Mouse (Mus musculus): ENCODE results near the gene Prf1. TPM values are rescaled to one million over a fixed set of nuclear protein-coding genes. Genes with fewer than 3 reads are reported as not detected.

The Prf1 gene
- polyA plus RNA-seq, 1 experiment from 2014 or later, result not detected

DNA sequence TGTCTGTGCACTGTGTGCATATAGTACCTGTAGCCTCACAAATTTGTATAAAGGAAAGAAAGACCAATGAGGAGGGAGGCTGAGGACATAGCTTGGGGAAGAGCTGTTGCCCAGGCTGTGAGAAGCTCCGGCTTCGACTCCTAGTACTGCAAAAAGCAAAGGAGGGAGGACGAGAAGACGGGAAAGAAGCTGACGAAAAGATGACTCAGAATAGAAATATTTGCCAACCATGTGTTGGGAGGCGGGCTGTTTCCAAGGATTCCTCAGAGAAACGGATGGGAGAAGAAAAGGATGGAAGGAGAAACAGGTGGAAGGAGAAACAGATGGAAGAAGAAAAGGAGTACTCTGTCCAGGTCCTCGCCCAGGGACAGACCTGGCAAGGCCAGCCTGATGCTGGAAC, 3.4 kb upstream of the Prf1 start:
- ATAC-seq (ENCODE audit: borderline replicate concordance, extremely low read depth, low FRiP score, low TSS enrichment), result no peak
- Histone ChIP-seq H3K4me1 (no peaks in the 10 kb centered on the region), H3K9ac (no peak overlapping the region), H3K36me3 (no peaks in the 10 kb centered on the region), H3K4me3 (no peak overlapping the region), H3K9me3 (no peaks in the 10 kb centered on the region), H3K4me2 (no peak overlapping the region), H3K27ac (no peak overlapping the region), H3K27me3 (no peaks in the 10 kb centered on the region)
- WGBS, result 63% methylated on average over 8 of the region's 8 CpGs

DNA sequence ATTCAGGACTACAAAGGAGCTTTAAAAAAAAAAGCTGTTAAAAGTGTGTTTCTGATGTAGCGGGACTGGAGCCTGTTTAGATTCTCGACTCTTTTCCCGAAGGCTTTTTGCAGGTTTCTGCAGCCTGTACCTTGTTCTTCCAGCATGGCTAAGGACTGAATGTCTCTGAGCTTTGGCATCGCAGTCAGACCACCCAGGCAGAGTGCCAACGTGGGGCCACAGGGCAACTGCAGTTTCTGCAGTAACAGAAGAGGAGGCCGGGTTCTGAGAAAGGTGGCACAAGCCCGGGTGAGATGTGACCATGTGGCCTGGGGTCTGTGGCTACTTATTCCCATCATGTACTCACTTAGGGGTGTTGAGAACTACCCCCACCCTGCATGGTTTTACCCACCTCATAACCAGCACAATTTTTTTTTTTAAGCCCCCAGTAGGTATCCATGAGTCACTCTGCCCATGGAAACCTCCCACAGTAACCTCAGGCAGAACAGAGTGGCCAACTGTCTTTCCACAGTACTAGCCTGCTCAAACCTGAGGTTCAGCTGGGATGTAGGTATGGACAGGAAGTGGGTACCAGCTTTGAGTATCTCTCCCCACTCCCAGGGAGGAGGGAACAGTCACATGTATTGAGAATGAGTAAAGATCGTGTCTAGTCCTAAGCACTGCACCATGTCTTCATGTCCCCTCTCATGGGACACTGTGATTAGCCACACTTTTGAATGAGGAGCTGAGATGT, 754 bp upstream of the Prf1 start:
- Histone ChIP-seq H3K9me3 (no peaks in the 10 kb centered on the region), H3K27me3 (no peaks in the 10 kb centered on the region), H3K4me3 (no peak overlapping the region), H3K36me3 (no peaks in the 10 kb centered on the region), H3K27ac (no peak overlapping the region), H3K4me1 (no peaks in the 10 kb centered on the region), H3K9ac (no peak overlapping the region), H3K4me2 (no peak overlapping the region)
- WGBS, result 54% methylated on average over 8 of the region's 8 CpGs
- no peak for ATAC-seq (ENCODE audit: borderline replicate concordance, extremely low read depth, low FRiP score, low TSS enrichment)

- no peak for ATAC-seq (ENCODE audit: borderline replicate concordance, extremely low read depth, low FRiP score, low TSS enrichment)
- 61% methylated on average over 3 of the region's 3 CpGs for WGBS
- Histone ChIP-seq H3K9ac (no peak overlapping the region), H3K4me3 (no peak overlapping the region), H3K9me3 (no peaks in the 10 kb centered on the region), H3K27me3 (no peaks in the 10 kb centered on the region), H3K36me3 (no peaks in the 10 kb centered on the region), H3K4me1 (no peaks in the 10 kb centered on the region), H3K4me2 (no peak overlapping the region), H3K27ac (no peak overlapping the region)
These were observed 3.4 kb downstream of the Prf1 start for GRCm38 (mm10) chr10:61300996-61301395.

DNA sequence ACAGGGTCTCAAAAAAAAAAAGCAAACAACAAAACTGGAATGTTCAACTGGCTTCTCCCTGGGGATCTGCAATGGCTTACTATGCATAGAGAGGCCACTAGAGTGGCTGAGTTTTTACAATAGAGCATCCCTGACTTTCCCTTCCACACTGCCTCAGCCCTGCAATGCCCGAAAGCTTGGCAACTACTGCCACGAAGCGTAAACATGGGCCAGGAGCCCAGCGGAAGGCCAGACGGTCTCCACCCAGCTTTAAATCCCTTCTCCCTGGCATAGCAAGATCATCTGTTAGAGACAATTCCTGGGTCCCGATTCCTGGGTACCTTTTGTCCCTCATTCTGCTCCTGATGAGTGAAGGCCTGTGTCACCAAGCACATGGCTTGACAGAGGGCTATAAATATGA, 6.4 kb downstream of the Prf1 start:
- WGBS, result 67% methylated on average over 6 of the region's 6 CpGs

DNA sequence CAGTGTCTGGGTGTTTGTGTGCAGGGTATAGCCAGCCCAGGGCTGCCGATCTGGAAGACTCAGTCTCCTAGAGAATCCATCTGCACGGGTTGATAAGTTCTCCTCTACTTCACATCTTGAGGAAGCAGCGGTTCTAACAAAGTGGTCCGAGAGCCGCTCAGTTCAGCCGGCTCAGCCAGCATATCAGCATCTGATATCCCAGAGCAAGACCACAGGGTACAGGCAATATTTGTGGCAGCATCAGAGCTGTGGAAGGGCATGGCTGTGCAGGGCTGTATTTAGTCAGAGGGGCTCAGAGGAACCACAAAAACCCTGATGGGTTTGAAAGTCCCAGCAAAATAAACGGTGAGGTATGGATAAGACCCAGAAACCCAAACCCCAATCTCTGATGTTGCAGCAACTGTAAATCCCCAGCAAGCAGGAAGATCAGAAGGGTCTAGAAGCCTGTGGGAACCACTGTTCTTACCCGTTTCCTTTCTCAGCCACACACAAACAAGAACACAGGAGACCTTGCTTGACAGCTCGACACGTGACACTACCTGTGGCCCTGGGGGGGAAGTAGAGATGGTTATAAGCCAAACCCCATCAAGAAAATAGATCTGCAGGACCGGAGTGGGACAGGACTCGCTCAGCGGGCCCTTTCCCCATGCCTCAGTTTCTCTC, 8.4 kb downstream of the Prf1 start:
- Histone ChIP-seq H3K27me3 (no peaks in the 10 kb centered on the region), H3K36me3 (no peaks in the 10 kb centered on the region), H3K9ac (no peak overlapping the region), H3K4me2 (no peak overlapping the region), H3K27ac (no peak overlapping the region), H3K4me3 (no peak overlapping the region), H3K9me3 (no peaks in the 10 kb centered on the region), H3K4me1 (no peaks in the 10 kb centered on the region)
- 81% methylated on average over 13 of the region's 13 CpGs for WGBS
- ATAC-seq (ENCODE audit: borderline replicate concordance, extremely low read depth, low FRiP score, low TSS enrichment), result no peak

More for the DNA sequence above, 6.4 kb downstream of the Prf1 start:
- Histone ChIP-seq H3K36me3 (no peaks in the 10 kb centered on the region), H3K27me3 (no peaks in the 10 kb centered on the region), H3K4me1 (no peaks in the 10 kb centered on the region), H3K4me3 (no peak overlapping the region), H3K9me3 (no peaks in the 10 kb centered on the region), H3K9ac (no peak overlapping the region), H3K27ac (no peak overlapping the region), H3K4me2 (no peak overlapping the region)
- ATAC-seq (ENCODE audit: borderline replicate concordance, extremely low read depth, low FRiP score, low TSS enrichment), result no peak

DNA sequence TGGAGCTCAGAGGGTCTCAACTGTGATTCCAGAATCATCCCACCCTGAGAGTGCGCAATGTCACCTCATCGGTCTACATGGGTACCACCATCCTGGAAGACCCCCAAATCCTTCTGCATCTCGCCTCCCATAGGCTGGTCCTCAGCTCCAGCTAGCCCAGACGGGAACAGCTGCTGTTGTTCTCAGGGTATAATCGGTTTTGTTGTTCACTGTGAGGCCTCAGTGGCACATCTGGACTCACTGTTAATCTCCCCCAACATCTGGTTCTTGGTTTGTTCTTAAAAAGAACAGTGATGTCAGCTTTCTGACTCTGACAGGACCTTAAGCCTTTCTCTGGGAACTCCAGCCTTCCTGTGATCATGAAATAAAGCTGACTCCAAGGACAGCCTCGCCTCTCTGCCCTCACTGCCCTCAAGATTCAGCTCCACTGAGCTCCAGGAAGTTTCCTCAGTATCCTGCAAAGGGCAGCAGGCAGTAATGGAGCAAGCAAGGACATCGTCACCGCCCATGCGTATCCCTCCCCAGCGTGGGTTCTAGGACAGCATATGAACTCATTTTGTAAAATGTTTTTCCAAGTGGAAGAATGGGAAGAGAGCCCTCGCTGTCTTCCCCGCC, 11.2 kb downstream of the Prf1 start:
- 61% methylated on average over 12 of the region's 12 CpGs for WGBS
- Histone ChIP-seq H3K4me3 (no peak overlapping the region), H3K9me3 (no peaks in the 10 kb centered on the region), H3K9ac (no peak overlapping the region), H3K27me3 (no peaks in the 10 kb centered on the region), H3K36me3 (no peaks in the 10 kb centered on the region), H3K4me1 (peaks cover 15% of the 10 kb centered on the region), H3K27ac (no peak overlapping the region), H3K4me2 (no peak overlapping the region)
- ATAC-seq (ENCODE audit: borderline replicate concordance, extremely low read depth, low FRiP score, low TSS enrichment), result no peak

- peaks cover 26% of the 10 kb centered on the region for H3K4me1 ChIP-seq
- no peaks in the 10 kb centered on the region for H3K36me3 ChIP-seq
- no peak overlapping the region for H3K9ac ChIP-seq
- no peaks in the 10 kb centered on the region for H3K27me3 ChIP-seq
- H3K4me3 ChIP-seq, result no peak overlapping the region
- H3K4me2 ChIP-seq, result no peak overlapping the region
- no peak for ATAC-seq (ENCODE audit: borderline replicate concordance, extremely low read depth, low FRiP score, low TSS enrichment)
- 61% methylated on average over 6 of the region's 6 CpGs for WGBS
- no peak overlapping the region for H3K27ac ChIP-seq
- no peaks in the 10 kb centered on the region for H3K9me3 ChIP-seq
These were observed 14.5 kb downstream of the Prf1 start for GRCm38 (mm10) chr10:61312159-61312558.

DNA sequence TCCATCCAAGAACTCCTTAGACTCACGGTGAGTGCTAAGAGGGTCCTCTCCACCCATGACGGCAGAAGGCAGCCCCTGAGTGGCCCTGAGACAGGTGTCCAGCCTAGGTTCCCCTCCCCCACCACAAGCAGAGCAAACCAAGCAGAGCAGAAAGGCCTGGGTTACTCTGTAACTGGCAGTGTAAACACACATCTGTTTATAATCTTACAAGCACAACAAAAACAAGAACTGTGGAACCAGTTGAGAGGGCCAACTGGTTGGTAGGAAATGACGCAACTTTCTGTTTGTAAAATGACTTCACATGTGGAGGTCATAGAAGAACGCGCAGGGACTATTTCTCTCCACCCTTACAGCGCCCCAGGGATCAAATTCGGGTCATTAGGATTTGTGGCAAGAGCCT, 15.1 kb downstream of the Prf1 start:
- WGBS, result 32% methylated on average over 7 of the region's 7 CpGs
- H3K27ac ChIP-seq, result no peak overlapping the region
- H3K4me3 ChIP-seq, result no peak overlapping the region
- H3K9ac ChIP-seq, result no peak overlapping the region
- no peak for ATAC-seq (ENCODE audit: borderline replicate concordance, extremely low read depth, low FRiP score, low TSS enrichment)
- no peaks in the 10 kb centered on the region for H3K9me3 ChIP-seq
- H3K36me3 ChIP-seq, result no peaks in the 10 kb centered on the region
- no peak overlapping the region for H3K4me2 ChIP-seq
- H3K27me3 ChIP-seq, result no peaks in the 10 kb centered on the region
- H3K4me1 ChIP-seq, result peaks cover 26% of the 10 kb centered on the region

- ATAC-seq (ENCODE audit: borderline replicate concordance, extremely low read depth, low FRiP score, low TSS enrichment), result no peak
- no peak overlapping the region for H3K27ac ChIP-seq
- H3K9me3 ChIP-seq, result no peaks in the 10 kb centered on the region
- no peaks in the 10 kb centered on the region for H3K36me3 ChIP-seq
- no peaks in the 10 kb centered on the region for H3K27me3 ChIP-seq
- no peak overlapping the region for H3K4me3 ChIP-seq
- no peak overlapping the region for H3K4me2 ChIP-seq
- 36% methylated on average over 7 of the region's 7 CpGs for WGBS
- H3K9ac ChIP-seq, result no peak overlapping the region
- H3K4me1 ChIP-seq, result peaks cover 26% of the 10 kb centered on the region
These were observed 16.1 kb downstream of the Prf1 start for GRCm38 (mm10) chr10:61313750-61314149.

DNA sequence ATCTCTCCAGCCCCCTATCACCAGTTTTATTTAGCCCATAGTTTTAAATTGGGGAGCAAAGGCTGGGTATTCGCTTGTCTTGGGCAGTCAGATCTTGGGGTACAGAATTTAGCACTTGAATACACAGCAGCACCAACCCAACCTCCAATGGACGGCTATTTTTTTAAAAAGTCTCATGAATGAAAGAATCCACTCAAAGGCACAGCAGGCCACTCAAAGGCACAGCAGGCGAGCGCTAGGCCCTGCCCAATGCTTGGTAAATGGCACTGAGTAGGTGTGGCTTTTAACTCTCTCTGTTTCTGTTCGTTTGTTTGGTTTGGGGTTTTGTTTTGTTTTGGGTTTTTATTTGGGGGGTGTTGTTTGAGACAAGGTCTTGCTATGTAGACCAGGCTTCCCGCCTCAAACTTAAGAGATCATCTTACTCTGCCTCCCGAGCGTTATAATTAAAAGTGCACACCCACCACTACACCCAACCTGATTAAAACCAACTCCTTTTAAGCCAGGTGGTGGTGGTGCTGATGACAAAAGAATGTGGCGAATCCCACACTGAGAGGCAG, 17.8 kb downstream of the Prf1 start:
- H3K4me3 ChIP-seq, result no peak overlapping the region
- H3K4me1 ChIP-seq, result peaks cover 26% of the 10 kb centered on the region
- WGBS, result 61% methylated on average over 9 of the region's 9 CpGs
- no peak overlapping the region for H3K27ac ChIP-seq
- no peaks in the 10 kb centered on the region for H3K9me3 ChIP-seq
- H3K36me3 ChIP-seq, result peaks cover 12% of the 10 kb centered on the region
- no peaks in the 10 kb centered on the region for H3K27me3 ChIP-seq
- no peak for ATAC-seq (ENCODE audit: borderline replicate concordance, extremely low read depth, low FRiP score, low TSS enrichment)
- no peak overlapping the region for H3K9ac ChIP-seq
- H3K4me2 ChIP-seq, result no peak overlapping the region

- Histone ChIP-seq H3K27ac (no peak overlapping the region), H3K9me3 (no peaks in the 10 kb centered on the region), H3K4me1 (peaks cover 14% of the 10 kb centered on the region; the same call in 1 of the 2 replicates), H3K36me3 (peaks cover 35% of the 10 kb centered on the region), H3K4me3 (no peak overlapping the region), H3K4me2 (no peak overlapping the region), H3K27me3 (no peaks in the 10 kb centered on the region), H3K9ac (no peak overlapping the region)
- WGBS, result 85% methylated on average over 3 of the region's 3 CpGs
- no peak for ATAC-seq (ENCODE audit: borderline replicate concordance, extremely low read depth, low FRiP score, low TSS enrichment)
These were observed 20.9 kb downstream of the Prf1 start for GRCm38 (mm10) chr10:61318527-61318926.

- Histone ChIP-seq H3K4me2 (no peak overlapping the region), H3K9ac (no peak overlapping the region), H3K9me3 (no peaks in the 10 kb centered on the region), H3K27ac (no peak overlapping the region), H3K27me3 (no peaks in the 10 kb centered on the region), H3K4me3 (no peak overlapping the region), H3K4me1 (no peaks in the 10 kb centered on the region), H3K36me3 (peaks cover 29% of the 10 kb centered on the region)
- 71% methylated on average over 8 of the region's 8 CpGs for WGBS
- no peak for ATAC-seq (ENCODE audit: borderline replicate concordance, extremely low read depth, low FRiP score, low TSS enrichment)
These were observed 27.1 kb downstream of the Prf1 start for GRCm38 (mm10) chr10:61324717-61325116.

Measured in lung, embryonic 15.5 days (tissue).